Mouse (Mus musculus): ENCODE data around the gene Nipal3. TPM values are rescaled to one million over a fixed set of nuclear protein-coding genes. Genes with fewer than 3 reads are reported as not detected.

Gene Nipal3
- total RNA-seq, 2 experiments from 2014 or later = 5.5 to 6.5 TPM

Small RNA genes lying within 50 kb of the gene (microRNA-seq; reads per million reads assigned to microRNA genes)
- gene Gm25317 (not detected), gene Mir700 (81.0 reads per million, percentile 47 among the genes with 10 or more reads in this experiment)

Other genes starting within 250 kb of the Nipal3 start
- 100 to 1,000 TPM; 109 to 115 TPM for gene Clic4, start 222.2 kb downstream of the Nipal3 start, total RNA-seq (2021)
- gene Srrm1, start 141.7 kb downstream of the Nipal3 start, total RNA-seq (2021) = 100 to 1,000 TPM; 107 to 123 TPM
- 1 to 10 TPM; 7.5 to 9.9 TPM for gene Ncmap, start 96.8 kb downstream of the Nipal3 start, total RNA-seq (2021)
- gene Rcan3, start 61.2 kb downstream of the Nipal3 start, total RNA-seq (2021) = 10 to 100 TPM; 17.3 to 17.9 TPM
- gene Stpg1, start 248 bp downstream of the Nipal3 start, total RNA-seq (2021) = not detected
- gene Grhl3, start 78.6 kb upstream of the Nipal3 start, total RNA-seq (2021) = under 1 TPM; 0.10 to 0.18 TPM
- gene Ifnlr1, start 191.2 kb upstream of the Nipal3 start, total RNA-seq (2021) = under 1 TPM; 0.16 to 0.17 TPM
- gene Il22ra1, start 233.1 kb upstream of the Nipal3 start, total RNA-seq (2021) = under 1 TPM in 1 of 2 experiments, not detected in 1; 0.20 TPM

Measured in gastrocnemius, postnatal 4 days (tissue).